Mouse (Mus musculus): ENCODE measurements around the gene Actn1.

Actn1 gene

DNA sequence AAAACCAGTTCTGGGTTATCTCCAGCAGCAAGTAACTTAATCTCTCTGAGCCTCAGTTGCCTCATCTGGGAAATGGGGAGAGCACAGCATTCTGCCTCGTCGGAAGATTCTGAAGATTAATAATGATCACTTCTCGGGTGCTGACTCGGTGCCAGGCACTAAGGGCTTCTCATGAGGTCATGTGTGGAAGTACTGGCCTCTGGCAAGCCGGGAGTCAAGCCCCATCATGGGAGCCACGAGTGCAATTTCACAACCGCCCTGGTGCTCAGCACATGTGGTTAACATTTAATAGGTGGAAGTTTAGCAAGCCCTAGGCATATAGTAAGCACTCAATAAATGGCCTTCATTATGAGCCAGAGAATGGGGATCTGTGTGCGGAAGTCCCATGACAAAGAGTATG lies 125.0 kb downstream of the Actn1 start:
- DNase-seq (ENCODE audit: low spot score in 2 of 2) = no peak

DNA sequence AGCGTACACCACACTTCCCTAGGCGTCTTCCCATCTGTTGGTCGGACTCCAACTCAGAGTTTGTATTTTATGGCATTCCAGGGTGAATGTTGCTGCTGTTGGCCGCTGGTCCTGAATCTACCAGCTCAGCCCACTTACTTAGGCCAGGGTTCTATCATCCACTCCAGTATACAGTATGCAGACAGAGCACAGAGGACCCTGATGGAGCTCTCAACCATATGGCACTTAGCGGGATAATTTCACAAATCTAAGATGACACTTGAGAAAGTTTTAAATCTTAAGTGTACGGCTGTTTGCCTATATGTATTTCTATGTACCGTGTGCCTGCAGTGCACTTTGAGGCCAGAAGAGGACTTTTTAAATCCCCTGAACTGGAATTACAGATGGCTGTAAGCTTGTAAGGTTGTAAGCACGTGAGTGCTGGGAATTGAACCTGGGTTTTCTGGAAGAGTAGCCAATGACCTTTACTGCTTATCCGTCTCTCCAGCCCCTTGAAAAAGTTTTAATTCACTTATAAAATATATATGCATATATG lies 127.1 kb downstream of the Actn1 start:
- no peak for DNase-seq (ENCODE audit: low spot score in 2 of 2)

DNA sequence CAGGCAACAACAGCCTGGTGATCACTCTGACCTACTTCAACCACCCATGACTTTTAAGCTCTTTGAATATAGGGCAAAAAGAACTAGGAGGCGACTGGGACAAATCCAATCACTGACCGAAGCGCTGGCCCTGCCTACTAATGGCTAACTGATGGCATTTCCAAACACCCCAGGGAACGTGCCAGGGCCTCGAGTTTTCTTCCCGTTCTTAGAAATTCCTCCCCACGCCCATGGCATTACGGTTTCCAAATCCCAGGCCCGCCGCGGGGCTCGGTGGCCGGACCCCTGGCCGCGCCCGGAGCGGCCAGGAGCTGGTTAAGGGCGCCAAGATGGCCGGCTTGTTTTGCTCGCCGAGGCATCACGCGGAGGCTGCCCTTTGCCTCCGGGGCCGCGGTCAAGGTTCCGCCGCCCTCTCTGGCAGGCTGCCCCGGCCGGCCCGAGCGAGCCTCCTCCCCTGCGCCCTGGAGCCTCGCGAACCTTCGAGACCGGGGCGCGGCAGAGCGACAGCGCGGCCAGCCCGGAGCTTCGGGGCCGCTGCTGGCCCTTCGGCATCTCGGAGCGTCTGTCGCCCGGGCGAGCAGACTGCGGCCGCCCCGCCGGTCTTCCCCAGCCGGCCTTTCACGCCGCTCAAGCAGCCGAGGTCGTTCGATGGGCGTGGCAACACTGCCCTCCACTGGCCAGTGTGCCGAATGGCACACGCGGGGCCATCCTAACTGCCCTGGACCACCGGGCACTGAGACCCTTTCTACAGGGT lies 127.7 kb downstream of the Actn1 start:
- peak; percentile 66 to 77 for DNase-seq (ENCODE audit: low spot score in 2 of 2)

DNA sequence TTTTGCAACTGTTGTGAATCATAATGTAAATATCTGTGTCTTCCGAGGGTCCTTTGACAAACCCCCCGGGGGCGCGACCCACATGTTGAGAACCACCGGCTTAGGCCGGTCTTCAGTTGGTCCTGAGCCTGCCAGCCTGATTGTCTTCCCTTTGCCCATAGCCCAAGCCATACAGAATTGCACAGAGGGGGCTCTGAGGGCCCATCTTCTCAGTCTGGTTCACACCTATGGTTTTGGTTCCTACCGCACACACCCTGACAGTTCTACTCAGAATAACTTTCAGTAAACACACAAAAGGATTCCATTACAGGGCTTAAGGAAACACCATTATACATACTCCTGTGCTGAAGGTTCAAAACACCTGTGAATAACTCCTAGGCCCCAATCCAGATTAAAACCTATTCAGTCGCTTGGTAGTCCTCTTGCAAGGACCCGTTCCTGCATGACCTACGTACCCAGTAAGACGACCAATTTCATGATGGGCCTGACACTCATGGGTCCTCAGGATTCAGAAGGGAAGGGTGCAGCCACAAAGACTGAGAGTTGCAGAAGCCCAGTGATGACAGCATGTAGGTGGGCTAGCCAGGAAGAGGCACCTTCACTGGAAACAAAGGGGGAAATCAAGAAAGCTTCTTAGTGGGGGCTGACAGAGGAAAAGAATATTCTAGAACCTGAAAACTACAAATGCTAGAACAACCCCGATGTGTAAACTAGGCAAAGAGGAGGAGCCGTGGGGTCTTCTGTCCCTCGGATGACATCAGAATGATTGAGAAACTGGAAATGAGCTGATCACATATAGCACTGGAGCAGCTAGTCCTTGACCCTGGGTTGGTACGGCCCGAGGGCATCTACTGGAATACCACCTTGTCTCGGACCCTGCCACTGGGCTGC lies 128.6 kb downstream of the Actn1 start:
- no peak for DNase-seq (ENCODE audit: low spot score in 2 of 2)

DNA sequence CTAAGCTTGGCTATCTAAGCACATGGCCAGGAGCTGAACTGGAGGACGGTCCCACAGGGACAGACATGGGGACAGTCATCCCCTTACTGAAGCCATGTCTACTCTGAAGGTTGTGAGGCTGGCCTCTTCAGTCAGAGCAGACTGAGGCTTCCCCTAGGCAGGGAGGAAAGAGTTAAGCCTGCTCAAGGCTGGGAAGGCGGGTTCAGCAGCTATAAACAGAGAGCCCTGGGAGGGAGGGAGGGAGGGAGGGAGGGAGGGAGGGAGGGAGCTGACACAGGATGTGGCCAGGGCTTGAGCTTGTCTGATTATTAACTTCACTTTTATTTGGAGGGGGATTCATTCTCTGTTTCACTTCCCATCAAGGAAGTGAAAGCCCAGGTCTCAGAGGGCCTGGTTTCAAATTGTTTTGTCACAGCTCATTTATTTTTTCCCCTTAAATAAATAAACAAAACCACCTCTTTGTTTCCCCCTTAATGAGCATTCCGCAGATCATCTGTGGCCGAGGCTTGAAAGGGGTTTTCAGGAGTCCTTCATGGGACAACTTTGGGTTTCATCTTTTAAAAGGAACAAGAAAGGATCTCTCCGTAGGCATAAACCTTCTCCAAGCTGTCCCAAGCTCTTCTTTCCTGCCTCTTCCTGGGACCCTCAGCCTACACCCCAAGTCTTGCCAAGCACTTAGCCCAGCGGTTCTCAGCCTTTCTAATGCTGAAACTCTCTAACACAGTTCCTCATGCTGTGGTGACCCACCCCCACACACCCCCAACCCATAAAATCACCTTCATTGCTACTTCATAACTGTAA lies 129.4 kb downstream of the Actn1 start:
- DNase-seq (ENCODE audit: low spot score in 2 of 2) = no peak

DNA sequence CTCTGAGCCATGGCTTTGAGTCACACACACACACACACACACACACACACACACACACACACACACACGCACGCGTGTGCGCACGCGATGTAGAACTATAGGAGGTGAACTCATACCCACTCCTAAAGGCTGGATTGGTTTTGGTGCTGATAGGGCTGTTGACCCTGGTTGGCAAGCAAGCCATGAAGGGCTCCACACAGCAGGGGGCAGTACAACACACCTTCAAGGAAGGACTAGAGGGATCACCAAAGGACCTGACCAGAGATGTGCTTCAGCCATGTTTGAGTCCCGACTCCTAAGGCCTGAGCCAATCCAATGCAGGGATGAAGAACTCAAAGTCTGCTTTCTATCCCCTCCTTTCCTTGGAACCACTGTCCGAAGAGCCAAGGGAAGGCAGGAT lies 130.6 kb downstream of the Actn1 start:
- DNase-seq (ENCODE audit: low spot score in 2 of 2) = no peak

DNA sequence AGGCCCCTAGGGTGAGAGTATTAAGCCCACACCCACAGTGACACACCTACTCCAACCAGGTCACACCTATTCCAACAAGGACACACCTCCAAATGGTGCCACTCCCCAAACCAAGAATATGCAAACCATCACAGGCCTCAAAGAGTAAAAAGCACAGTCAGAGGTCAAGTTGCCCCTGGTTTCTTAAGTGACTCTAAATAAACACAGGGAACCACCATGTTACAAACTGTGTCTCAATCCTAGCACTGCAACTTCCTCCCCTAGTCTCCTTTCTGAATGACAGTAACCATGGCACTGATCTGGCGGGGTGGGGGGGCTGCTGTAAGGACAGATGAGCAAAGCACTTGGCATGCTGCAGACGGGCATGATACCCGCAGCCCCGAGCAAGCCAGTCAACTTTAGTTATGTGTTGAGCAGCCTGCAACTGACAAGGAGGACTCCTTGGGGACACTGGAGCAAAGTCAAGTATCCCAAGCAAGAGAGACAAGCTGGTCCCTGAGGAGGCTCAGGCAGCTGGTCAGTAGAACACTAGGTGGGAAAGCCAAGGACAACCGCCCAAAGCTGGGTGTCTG lies 132.9 kb downstream of the Actn1 start:
- DNase-seq (ENCODE audit: low spot score in 2 of 2) = no peak

DNA sequence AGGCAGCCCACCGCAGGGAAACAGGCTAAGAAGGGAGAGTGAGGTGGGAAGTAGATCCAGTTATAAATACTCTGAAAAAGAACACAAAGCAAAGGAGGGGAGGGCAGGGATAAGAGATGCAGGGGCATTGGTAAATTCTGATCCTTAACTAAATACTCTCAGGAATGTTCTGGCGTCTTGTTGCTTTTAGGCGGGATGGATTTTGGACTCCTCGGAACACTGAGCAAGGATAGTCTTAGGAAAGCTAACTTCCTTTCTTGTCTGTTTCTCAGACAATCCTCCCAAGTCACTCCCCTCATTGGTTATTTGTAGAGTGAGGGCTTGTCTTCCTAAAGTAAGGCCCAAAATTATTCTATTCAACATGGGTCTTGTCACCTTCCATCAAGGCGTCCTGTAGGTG lies 134.9 kb downstream of the Actn1 start:
- DNase-seq (ENCODE audit: low spot score in 2 of 2) = no peak

DNA sequence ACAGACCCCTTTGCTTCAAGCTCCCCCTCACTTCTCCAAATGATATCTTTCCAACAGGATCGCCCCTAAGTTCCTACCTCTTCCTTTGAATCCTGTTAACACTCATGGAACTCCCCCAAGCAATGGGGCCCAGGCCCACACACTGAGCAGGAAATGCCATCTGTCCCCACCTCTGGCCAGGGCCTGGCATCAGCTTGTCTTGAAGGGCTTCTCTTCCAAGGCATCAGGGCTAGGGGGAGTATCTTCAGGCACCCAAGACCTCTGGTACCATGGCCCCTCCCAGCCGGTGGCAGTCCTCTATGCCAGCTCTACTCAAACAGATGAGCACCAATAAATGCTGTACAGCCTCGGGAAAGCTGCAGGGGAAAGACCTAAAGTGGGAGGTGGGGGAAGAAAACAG lies 135.4 kb downstream of the Actn1 start:
- no peak for DNase-seq (ENCODE audit: low spot score in 2 of 2)

DNA sequence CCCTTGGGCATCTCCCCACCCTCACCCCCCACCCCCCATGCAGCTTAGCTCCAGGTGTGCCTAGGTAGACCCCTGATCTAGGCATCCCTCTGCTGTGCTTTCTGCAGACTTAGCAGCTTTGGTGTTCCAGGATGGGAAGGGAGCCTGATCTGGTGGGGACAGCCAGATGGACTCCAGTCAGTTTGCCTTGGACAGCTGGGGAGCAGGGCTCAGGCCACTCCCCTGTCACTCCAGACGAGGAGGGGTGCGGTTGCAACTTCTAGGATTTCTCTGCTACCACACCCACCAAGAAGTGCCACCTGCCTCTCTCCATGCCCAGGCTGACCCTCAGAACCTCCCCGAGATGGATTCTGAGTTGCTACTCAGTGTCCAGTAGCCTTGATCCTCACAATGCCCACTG lies 136.0 kb downstream of the Actn1 start:
- DNase-seq (ENCODE audit: low spot score in 2 of 2) = no peak

DNA sequence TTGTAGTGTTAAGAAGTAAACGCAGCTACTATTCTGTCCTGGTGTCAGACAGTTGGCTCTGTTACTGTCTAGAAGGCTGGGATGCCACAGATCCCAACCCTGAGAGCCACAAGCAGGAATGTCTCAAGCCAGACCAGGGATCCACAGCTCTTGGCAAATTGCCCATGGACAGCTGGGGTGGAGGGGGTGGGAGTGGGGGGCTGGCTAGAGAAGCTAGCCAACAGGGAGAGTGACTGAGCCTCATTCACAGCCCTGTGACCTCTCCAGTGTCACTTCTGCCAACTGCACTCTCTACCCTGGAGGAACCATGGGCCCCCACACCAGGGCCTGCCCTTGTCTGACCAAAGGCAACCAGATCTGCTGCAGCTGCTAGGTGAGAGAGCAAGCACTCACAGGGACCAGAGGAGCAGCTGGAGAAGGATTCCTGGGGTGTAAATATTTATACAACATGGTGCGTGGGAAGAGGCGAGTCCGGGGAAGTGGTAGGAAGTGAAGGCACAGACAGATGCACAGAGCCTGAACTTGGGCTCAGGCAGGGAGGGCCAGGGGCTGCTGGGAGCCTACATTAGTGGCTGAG lies 136.9 kb downstream of the Actn1 start:
- DNase-seq (ENCODE audit: low spot score in 2 of 2) = no peak

DNA sequence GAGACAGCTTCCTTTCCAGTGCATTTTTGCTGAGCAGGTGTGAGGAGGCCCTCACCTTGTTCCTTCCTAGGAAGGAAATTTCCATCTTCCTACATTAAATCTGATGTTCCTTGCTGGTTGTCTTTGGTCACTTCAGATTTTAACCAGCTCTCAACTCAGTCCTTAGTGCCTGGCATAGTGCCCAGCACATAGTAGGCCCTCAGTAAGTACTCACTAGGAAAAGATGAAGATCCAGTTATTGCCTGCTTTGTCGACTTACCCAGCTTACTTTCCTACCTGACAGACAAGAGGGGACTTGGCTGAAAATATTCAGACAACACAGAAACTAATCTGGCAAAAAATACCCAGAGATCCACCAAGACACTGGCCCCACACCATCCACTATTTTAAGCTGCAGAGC lies 138.7 kb downstream of the Actn1 start:
- DNase-seq (ENCODE audit: low spot score in 2 of 2) = no peak

DNA sequence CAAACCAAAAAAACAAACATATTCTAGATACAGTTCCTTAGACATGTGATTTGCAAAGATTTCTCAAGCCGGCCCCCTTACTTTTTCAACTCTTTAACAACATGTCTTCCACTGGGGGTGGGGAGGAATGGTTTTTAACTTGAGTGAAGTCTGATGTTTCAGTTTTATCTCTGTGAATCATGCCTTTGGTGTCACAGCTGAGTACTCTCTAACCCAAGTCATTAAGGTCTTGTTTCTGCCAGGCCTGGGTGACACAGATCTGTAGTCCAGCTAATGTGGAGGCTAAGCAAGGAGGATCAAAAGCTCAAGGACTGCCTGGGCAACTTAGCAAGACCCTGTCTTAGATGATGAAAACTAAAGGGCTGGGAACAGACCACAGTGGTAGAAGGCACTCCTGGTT lies 141.6 kb downstream of the Actn1 start:
- DNase-seq (ENCODE audit: low spot score in 2 of 2) = no peak

Data from right cerebral cortex, adult 2 months (tissue).